Mouse (Mus musculus): ENCODE measurements at regions not wholly inside any gene's neighbourhood (a gene's known extent, or its start where the extent isn't known, plus 50 kb on each side); places are given as distances from the start of the nearest gene placed in this dataset.

DNA sequence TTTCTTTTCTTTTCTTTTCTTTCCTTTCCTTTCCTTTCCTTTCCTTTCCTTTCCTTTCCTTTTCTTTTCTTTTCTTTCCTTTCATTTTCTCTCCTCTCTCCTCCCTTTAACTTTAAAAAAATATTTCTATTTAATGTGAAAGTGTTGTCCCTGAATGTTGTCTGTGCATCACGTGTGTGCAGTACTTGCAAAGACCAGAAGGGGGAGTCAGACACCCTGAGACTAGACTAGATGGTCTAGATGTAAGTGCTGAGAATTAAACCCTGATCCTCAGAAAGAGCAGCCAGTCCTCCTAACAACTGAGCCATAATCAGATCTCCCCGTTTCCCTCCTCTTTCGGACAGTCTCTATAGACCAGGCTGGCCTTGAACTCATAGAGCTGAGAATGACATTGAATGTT, 151.7 kb downstream of the Mtx2 start:
- in situ Hi-C loops (cut with MboI; ENCODE audit: low sequenced_read_pairs) = no loop called here

DNA sequence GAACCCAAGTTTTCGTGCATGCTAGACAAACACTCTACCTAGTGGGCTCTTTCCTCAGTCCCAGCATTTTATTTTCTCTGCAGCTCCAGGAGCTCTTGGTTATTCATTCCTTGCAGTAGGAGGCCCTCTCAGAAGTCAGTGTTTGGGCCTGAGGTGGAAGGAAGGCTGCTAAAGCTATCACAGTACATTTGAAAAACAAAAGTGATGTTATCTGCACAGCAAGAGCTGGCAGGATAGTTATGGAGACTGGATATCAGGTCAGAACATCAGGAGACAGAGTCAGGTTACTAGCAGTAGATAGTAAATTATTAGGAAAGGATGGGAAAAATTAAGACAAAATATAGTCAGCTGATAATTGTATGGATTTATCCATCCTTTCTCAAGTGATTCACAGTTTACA, 152.2 kb downstream of the Mtx2 start:
- in situ Hi-C loops (cut with MboI; ENCODE audit: low sequenced_read_pairs) = no loop called here

GRCm38 (mm10) chr2:74981856-74982255, 156.3 kb downstream of the Mtx2 start:
- in situ Hi-C loops (cut with MboI; ENCODE audit: low sequenced_read_pairs) = no loop called here

DNA sequence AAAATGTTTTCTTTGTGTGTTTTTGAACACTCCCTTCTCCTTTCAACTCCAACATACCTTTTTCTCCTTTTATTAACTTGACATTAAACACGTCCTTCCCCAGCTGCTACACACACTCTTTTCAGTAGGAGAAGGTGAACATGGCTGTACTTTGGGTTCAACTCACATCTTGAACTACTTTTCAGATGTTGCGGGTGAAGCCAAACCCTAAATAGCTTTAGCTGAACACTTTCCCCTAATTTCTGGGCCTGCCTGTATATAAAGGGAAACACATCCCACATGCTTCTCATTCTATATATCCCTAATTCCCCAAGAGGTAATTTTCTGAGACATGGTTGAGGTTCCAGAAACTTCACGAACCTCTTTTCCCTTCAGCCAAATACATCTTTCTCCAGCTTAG, 168.2 kb downstream of the Mtx2 start:
- in situ Hi-C loops (cut with MboI; ENCODE audit: low sequenced_read_pairs) = no loop called here

- in situ Hi-C loops (cut with MboI; ENCODE audit: low sequenced_read_pairs) = no loop called here
Observed at GRCm38 (mm10) chr2:74994998-74995397, 169.4 kb downstream of the Mtx2 start.

- in situ Hi-C loops (cut with MboI; ENCODE audit: low sequenced_read_pairs) = no loop called here
Observed at GRCm38 (mm10) chr2:74997736-74998135, 172.1 kb downstream of the Mtx2 start.

DNA sequence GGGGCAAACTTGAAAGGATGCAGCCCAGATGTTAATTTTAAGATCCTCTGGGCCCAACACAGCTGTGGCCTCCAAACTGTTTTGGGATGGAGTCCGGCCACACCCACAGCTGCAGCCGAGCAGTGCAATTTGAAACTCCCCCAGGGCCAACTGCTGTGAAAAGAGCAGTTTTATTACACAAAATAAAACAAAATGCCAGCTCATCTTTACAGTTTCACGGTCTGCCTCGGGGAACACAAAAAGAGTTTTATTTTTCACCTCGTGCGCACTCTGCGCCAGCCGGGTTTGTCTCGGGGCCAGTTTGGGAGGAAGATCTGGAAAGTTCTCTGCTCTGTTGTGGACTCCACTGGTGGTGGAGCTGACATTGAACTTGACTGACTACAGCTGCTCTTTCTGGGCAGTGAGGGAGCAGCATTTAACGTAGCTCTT, 174.8 kb downstream of the Mtx2 start:
- in situ Hi-C loops (cut with MboI; ENCODE audit: low sequenced_read_pairs) = no loop called here

DNA sequence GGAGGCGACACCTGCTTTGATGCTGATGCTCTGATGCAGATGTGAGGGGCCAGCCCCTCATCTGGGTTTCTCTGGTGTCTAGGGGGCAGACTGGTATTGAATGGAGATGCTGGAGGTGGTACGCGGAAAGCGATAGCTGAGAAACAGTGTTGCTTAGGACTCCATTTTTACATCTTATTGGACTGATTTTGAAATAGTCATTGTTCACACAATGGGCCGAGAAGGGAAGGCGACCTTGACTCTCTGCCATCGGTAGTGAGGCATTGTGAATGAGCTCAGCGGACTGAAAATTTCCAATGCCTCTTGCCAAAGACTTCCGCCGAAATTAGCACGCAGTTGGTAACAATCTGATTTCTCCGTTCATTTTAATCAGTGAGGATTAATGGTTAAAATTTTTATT, 177.0 kb downstream of the Mtx2 start:
- in situ Hi-C loops (cut with MboI; ENCODE audit: low sequenced_read_pairs) = no loop called here

DNA sequence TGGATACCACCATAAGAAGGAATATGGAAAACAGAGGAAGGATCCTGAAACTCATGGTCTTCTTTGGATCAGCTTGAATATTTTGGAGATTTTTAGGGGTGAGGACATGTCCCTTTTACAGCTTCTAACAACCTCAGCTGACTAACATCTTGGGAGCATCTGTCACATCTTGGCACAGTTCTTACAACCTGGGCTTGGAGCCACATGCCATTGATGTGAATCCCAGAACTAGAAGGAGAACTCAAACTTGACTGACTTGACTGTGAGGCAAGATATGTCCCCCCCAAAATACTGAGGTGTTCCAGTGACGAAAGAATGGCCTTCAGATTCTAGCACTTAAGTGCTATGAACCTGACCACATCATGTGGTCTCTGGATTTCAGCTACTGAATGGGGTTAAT, 182.5 kb downstream of the Mtx2 start:
- in situ Hi-C loops (cut with MboI; ENCODE audit: low sequenced_read_pairs) = no loop called here

- in situ Hi-C loops (cut with MboI; ENCODE audit: low sequenced_read_pairs) = no loop called here
Observed at GRCm38 (mm10) chr2:75010647-75011046, 185.0 kb downstream of the Mtx2 start.

GRCm38 (mm10) chr2:75012046-75012445, 186.4 kb downstream of the Mtx2 start:
- in situ Hi-C loops (cut with MboI; ENCODE audit: low sequenced_read_pairs) = no loop called here

- in situ Hi-C loops (cut with MboI; ENCODE audit: low sequenced_read_pairs) = no loop called here
Observed at GRCm38 (mm10) chr2:75014994-75015728, 189.6 kb downstream of the Mtx2 start.

- in situ Hi-C loops (cut with MboI; ENCODE audit: low sequenced_read_pairs) = no loop called here
Observed at GRCm38 (mm10) chr2:75019459-75019858, 193.9 kb downstream of the Mtx2 start.

DNA sequence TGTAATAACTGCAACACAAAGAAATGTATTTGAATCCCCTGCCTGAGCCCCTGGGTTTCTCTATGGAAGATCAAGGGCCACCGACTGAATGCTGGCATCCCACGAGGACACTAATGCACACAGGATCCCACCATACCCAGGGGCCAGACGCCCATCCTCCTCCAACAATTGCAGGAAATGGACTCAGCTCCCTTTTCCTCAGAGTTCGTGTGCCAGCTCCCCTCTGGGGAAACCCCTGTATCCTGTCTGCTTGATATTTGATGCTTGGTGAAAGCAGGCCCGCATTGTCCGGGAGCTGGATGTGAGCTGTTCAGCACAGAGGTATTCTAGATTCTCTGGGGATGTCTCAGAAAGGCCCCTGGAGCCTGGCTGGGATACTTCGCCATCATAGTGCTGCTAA, 196.0 kb downstream of the Mtx2 start:
- in situ Hi-C loops (cut with MboI; ENCODE audit: low sequenced_read_pairs) = no loop called here

GRCm38 (mm10) chr2:75028151-75028550, 202.5 kb downstream of the Mtx2 start:
- in situ Hi-C loops (cut with MboI; ENCODE audit: low sequenced_read_pairs) = no loop called here

- in situ Hi-C loops (cut with MboI; ENCODE audit: low sequenced_read_pairs) = no loop called here
Observed at GRCm38 (mm10) chr2:75029089-75029693, 203.6 kb downstream of the Mtx2 start.

GRCm38 (mm10) chr2:75034708-75035107, 209.1 kb downstream of the Mtx2 start:
- in situ Hi-C loops (cut with MboI; ENCODE audit: low sequenced_read_pairs) = no loop called here

DNA sequence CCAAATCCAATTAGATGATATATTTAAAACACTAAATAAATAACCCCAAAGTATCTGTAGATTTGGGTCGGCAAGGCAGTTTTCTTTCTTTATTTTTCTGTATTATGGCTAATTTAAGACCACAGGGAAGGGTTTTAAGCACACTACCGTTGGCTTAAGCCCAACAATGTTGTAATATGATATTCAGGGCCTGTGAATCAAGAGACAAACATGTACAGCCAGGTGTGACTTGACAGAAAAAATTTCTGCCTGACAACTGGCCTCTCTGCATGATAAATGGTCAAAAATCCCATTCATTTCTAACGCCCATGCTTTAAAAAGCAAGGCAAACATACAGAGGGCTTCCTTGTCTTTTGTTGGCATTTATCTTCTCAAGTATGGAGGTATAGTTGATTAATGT, 213.5 kb downstream of the Mtx2 start:
- in situ Hi-C loops (cut with MboI; ENCODE audit: low sequenced_read_pairs) = no loop called here

- in situ Hi-C loops (cut with MboI; ENCODE audit: low sequenced_read_pairs) = no loop called here
Observed at GRCm38 (mm10) chr2:75046892-75047291, 221.3 kb downstream of the Mtx2 start.

- in situ Hi-C loops (cut with MboI; ENCODE audit: low sequenced_read_pairs) = no loop called here
Observed at GRCm38 (mm10) chr2:75048071-75048470, 222.5 kb downstream of the Mtx2 start.

DNA sequence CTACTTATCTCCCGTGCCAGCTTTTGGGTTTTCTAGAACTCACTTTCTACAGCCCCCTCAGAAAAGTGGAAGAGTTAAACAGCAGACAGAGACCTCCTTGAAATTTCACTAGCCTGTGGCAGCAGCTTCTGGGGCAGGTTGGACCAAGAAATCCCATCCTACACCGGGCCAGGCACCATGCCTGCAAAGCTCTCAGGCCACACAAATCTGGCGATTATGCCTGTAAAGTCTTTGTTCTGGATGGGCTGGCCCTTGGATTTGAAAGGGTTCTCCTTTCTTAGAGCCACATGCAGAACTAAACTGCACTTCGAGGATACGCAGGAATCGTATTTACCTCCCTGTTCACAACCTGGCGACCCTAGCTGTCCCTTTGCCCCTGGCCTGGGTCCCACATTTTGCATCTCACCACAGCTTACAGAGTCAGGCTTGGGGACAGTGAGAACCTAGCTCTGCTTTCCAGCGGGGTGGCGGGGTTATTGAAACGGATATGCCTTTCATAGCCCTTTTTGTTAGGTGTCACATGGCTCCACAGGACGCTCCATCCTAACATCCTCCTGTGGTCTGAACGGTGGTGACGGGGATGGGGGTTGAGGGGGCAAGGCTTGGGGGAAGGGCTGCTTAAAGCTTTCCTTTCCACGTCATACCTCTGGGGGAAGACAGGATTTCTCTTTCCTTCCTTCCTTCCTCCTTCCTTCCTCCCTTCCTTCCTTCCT, 229.0 kb downstream of the Mtx2 start:
- in situ Hi-C loops (cut with MboI; ENCODE audit: low sequenced_read_pairs) = no loop called here

- in situ Hi-C loops (cut with MboI; ENCODE audit: low sequenced_read_pairs) = no loop called here
Observed at GRCm38 (mm10) chr2:75055187-75055543, 229.6 kb downstream of the Mtx2 start.
